Mouse (Mus musculus) ES-Bruce4 (cell line): ENCODE measurements around the gene Cep95.

Experiments
- CTCF ChIP-seq: IDR thresholded peaks from one replicate; pipeline ENCODE4 v1.8.1; 2011; ENCODE audit warnings: low read depth, low read length
- POLR2A ChIP-seq: IDR thresholded peaks from one replicate; pipeline ENCODE4 v1.8.1; 2011; ENCODE audit warnings: low read length; ENCODE audit not compliant: insufficient read depth

DNA sequence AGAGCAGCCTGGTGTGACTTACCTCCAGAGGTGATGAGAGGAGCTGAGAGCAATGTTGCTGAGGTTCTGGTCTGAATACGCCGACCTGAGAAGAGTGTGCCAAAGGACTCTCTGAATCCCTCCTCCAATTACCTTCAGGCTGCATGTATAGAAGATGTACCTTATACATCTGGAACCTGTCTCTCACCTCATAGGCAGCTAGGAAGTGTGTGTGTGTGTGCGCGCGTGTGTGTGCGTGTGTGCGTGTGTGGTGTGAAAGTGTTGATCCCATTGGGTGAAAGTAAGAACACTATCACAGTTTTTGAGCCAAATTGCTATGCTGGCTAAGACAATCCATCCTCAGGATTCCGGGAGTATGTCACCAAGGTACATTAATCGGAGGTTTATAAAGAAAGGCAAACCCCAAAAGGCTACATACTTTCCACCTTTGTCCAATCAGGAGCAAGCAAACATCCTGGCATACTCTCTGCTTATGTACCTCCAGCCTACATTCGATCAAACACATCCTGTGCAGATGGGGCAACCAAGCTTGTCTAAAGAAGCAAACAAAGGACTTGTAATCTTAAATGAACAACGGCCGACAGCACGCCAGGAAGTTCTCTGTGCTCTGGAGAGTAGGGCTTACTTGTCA, 38.8 kb upstream of the Cep95 start, which contains the start of gene Pecam1:
- TF ChIP-seq CTCF (no peak), POLR2A (no peak)
